Mouse (Mus musculus) heart, embryonic 12.5 days (tissue): ENCODE results near the gene Creld2. TPM values are rescaled to one million over a fixed set of nuclear protein-coding genes. Genes with fewer than 3 reads are reported as not detected.
A peak's percentile ranks its signal among the peaks of the same experiment; 100 is the strongest.

Source experiments
- ATAC-seq: fragments of 200-750 bp; cut with Nextera tagmentation; 2 replicates; pipeline ENCODE4 v1.8.0; 2017; ENCODE audit warnings: moderate TSS enrichment, moderate library complexity; ENCODE audit not compliant: insufficient number of reproducible peaks, low FRiP score
- H3K27ac ChIP-seq: fragments of 300-500 bp; sonication (generic); 2 replicates; pipeline ENCODE4 v1.5.1; 2016; ENCODE audit warnings: mild to moderate bottlenecking, moderate library complexity; ENCODE audit not compliant: poor library complexity, severe bottlenecking
- H3K27me3 ChIP-seq: fragments of 300-500 bp; sonication (generic); replicated peaks from 2 replicates; pipeline ENCODE4 v1.6.1; 2016; ENCODE audit warnings: mild to moderate bottlenecking, moderate library complexity
- H3K36me3 ChIP-seq: fragments of 300-500 bp; sonication (generic); 2 replicates; pipeline ENCODE4 v1.6.1; 2016; ENCODE audit warnings: mild to moderate bottlenecking, moderate library complexity
- H3K4me1 ChIP-seq: fragments of 300-500 bp; sonication (generic); replicated peaks from 2 replicates; pipeline ENCODE4 v1.6.1; 2016; ENCODE audit warnings: mild to moderate bottlenecking
- H3K4me2 ChIP-seq: fragments of 300-500 bp; sonication (generic); 2 replicates; pipeline ENCODE4 v1.6.1; 2016; ENCODE audit warnings: mild to moderate bottlenecking, moderate library complexity
- H3K4me3 ChIP-seq: fragments of 300-500 bp; sonication (generic); 2 replicates; pipeline ENCODE4 v1.5.1; 2016; ENCODE audit warnings: mild to moderate bottlenecking
- H3K9ac ChIP-seq: fragments of 300-500 bp; sonication (generic); 2 replicates; pipeline ENCODE4 v1.6.1; 2016; ENCODE audit warnings: mild to moderate bottlenecking, moderate library complexity
- H3K9me3 ChIP-seq: fragments of 300-500 bp; sonication (generic); replicated peaks from 2 replicates; pipeline ENCODE4 v1.6.1; 2016; ENCODE audit warnings: mild to moderate bottlenecking, moderate library complexity
- WGBS: fragments of 180-500 bp; shearing (Covaris S2); methylation state at CpG from one replicate; pipeline ENCODE4 v1.1.7; 2016; 5-methylcytosine and 5-hydroxymethylcytosine counted together
- polyA plus RNA-seq: library from polyadenylated mRNA; unstranded; fragments of >200 nt; fragmentation: Nextera tagmentation; extraction: Ambion mirVana; gene quantifications from 2 replicates; pipeline ENCODE4 v1.2.1, GENCODE M21; 2016

The Creld2 gene
- polyA plus RNA-seq, 1 experiment from 2014 or later, result 66.4 TPM

GRCm38 (mm10) chr15:88862881-88863694 is 43.6 kb downstream of the Creld2 start:
- H3K9me3 ChIP-seq, result no peaks in the 10 kb centered on the region
- peak overlapping the region; percentile 96 for H3K4me2 ChIP-seq
- peaks cover 57% of the 10 kb centered on the region for H3K4me1 ChIP-seq
- ATAC-seq, result no peak
- H3K4me3 ChIP-seq, result peak overlapping the region; percentile 89
- H3K9ac ChIP-seq, result peak overlapping the region; percentile 95
- H3K27me3 ChIP-seq, result no peaks in the 10 kb centered on the region
- under 1% methylated on average over 98 of the region's 98 CpGs for WGBS
- peak overlapping the region; percentile 92 for H3K27ac ChIP-seq
- H3K36me3 ChIP-seq, result peaks cover 30% of the 10 kb centered on the region

GRCm38 (mm10) chr15:88863695-88864231 is 44.3 kb downstream of the Creld2 start:
- Histone ChIP-seq H3K27ac (peak overlapping the region; percentile 92), H3K4me3 (peak overlapping the region; percentile 89), H3K4me2 (peak overlapping the region; percentile 96), H3K4me1 (peaks cover 63% of the 10 kb centered on the region), H3K36me3 (peaks cover 30% of the 10 kb centered on the region), H3K9ac (peak overlapping the region; percentile 95), H3K9me3 (no peaks in the 10 kb centered on the region), H3K27me3 (no peaks in the 10 kb centered on the region)
- WGBS, result 0% methylated on average over 28 of the region's 39 CpGs
- ATAC-seq, result peak; percentile 74

DNA sequence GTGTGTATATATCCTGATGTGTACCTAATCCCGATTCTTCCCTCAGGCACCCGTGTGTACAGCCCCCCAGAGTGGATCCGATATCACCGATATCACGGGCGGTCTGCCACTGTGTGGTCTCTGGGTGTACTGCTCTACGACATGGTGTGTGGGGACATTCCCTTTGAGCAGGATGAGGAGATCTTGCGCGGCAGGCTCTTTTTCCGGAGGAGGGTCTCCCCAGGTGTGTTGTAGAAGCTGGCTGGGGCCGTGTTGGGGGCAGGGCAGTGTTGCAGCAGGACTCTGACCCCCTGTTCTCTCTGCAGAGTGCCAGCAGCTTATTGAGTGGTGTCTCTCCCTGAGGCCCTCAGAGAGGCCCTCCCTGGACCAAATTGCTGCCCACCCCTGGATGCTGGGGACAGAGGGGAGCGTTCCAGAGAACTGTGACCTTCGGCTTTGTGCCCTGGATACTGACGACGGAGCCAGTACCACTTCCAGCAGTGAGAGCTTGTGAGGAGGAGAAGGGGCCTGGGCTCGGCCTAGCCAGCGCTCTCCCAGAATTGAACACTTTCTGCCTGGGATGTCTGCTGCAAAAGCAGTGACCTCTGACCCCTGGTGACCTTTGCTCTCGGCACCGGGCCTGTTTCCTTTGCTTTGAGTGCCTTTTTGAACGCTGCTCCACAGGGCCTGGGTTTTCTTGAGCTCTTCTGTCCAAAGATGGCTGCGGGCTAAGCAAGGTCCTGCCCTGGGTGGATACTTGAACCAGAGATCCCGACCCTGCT is 45.0 kb downstream of the Creld2 start:
- Histone ChIP-seq H3K9ac (peak overlapping the region; percentile 95), H3K36me3 (peaks cover 30% of the 10 kb centered on the region), H3K4me1 (peaks cover 58% of the 10 kb centered on the region), H3K9me3 (no peaks in the 10 kb centered on the region), H3K4me3 (peak overlapping the region; percentile 89), H3K27ac (peak overlapping the region; percentile 92), H3K4me2 (peak overlapping the region; percentile 96), H3K27me3 (no peaks in the 10 kb centered on the region)
- ATAC-seq, result peak; percentile 3; the same call in 1 of the 2 replicates
- WGBS, result 33% methylated on average over 22 of the region's 22 CpGs

GRCm38 (mm10) chr15:88865061-88865460 is 45.6 kb downstream of the Creld2 start:
- Histone ChIP-seq H3K27me3 (no peaks in the 10 kb centered on the region), H3K27ac (peak overlapping the region; percentile 92), H3K9ac (peak overlapping the region; percentile 95), H3K4me2 (peak overlapping the region; percentile 96), H3K4me1 (peaks cover 56% of the 10 kb centered on the region), H3K9me3 (no peaks in the 10 kb centered on the region), H3K36me3 (peaks cover 30% of the 10 kb centered on the region), H3K4me3 (peak overlapping the region; percentile 89)
- no peak for ATAC-seq
- 79% methylated on average over 14 of the region's 14 CpGs for WGBS

DNA sequence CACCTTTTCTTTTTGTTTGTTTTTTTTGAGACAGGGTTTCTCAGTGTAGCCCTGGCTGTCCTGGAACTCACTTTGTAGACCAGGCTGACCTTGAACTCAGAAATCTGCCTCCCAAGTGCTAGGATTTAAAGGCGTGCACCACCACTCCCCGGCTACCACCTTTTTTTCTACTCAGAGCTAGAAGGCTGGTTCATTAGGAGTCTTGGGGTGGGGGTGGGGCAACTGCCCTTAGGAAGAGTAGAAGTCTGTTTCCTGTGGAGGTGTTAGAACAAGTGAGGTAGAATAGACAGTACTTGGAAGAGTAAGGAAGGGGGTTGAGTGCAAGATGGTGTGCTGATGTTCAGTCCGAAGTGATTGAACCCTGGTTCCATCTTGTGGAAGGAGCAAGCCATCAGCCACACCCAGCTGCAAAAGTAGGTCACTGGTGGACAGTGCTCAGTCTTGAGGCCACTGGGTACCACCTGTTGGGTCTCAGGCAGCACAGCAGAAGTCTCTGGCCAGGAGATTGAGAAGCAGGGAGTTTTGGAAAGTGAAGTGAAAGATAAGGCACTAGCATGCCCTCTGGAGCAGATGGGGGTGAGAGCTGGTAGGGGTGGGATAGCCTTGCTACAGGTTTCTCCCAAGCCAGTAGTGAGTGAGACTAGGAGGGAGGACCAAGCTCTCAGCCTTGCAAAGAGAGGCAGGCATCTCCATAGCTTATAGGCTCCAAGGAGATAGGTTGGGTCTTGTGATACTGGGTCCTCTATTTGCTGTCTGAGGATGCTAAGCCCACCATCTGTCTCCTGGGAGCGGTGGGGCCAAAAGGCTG is 46.6 kb downstream of the Creld2 start:
- no peak for ATAC-seq
- no peaks in the 10 kb centered on the region for H3K27me3 ChIP-seq
- no peak overlapping the region for H3K4me3 ChIP-seq
- H3K4me1 ChIP-seq, result peaks cover 54% of the 10 kb centered on the region
- peak overlapping the region; percentile 38; the same call in 1 of the 2 replicates for H3K9ac ChIP-seq
- H3K36me3 ChIP-seq, result peaks cover 30% of the 10 kb centered on the region
- H3K4me2 ChIP-seq, result peak overlapping the region; percentile 96
- H3K27ac ChIP-seq, result peak overlapping the region; percentile 93
- no peaks in the 10 kb centered on the region for H3K9me3 ChIP-seq
- 52% methylated on average over 4 of the region's 4 CpGs for WGBS

DNA sequence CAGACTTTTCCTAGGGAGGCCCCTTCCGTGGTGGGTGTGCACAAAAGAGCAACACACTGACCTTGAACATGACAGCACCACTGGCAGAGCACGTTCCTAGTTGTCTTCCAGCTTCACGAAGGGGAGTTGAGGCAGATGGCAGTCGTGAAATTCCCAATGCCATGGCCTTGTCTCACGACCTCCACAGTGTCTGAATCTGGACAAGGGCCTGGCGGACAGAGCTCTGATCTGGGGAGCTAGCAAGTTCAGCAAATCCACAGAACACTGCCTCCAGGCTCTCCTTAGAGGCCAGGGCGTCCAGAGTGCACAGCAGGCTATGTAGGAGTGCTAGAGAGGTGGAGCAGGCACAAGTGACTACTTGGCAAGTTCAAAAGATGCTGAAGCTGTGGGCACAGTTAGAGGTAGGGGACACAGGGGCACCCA is 47.5 kb downstream of the Creld2 start:
- peak overlapping the region; percentile 96 for H3K4me2 ChIP-seq

GRCm38 (mm10) chr15:88867368-88868023 is 48.0 kb downstream of the Creld2 start:
- ATAC-seq, result peak; percentile 52
- peak overlapping the region; percentile 31; the same call in 1 of the 2 replicates for H3K9ac ChIP-seq
- peak overlapping the region; percentile 96 for H3K4me2 ChIP-seq
- peaks cover 48% of the 10 kb centered on the region for H3K4me1 ChIP-seq
- H3K9me3 ChIP-seq, result no peaks in the 10 kb centered on the region
- H3K27me3 ChIP-seq, result no peaks in the 10 kb centered on the region
- 11% methylated on average over 5 of the region's 5 CpGs for WGBS
- peaks cover 30% of the 10 kb centered on the region for H3K36me3 ChIP-seq
- peak overlapping the region; percentile 93 for H3K27ac ChIP-seq
- H3K4me3 ChIP-seq, result no peak overlapping the region

More for the DNA sequence above, 47.5 kb downstream of the Creld2 start:
- Histone ChIP-seq H3K4me3 (no peak overlapping the region), H3K9ac (peak overlapping the region; percentile 38; the same call in 1 of the 2 replicates), H3K27ac (peak overlapping the region; percentile 93), H3K4me1 (peaks cover 48% of the 10 kb centered on the region), H3K9me3 (no peaks in the 10 kb centered on the region), H3K27me3 (no peaks in the 10 kb centered on the region), H3K36me3 (peaks cover 30% of the 10 kb centered on the region)
- 25% methylated on average over 7 of the region's 7 CpGs for WGBS
- ATAC-seq, result no peak

GRCm38 (mm10) chr15:88868024-88868742 is 48.7 kb downstream of the Creld2 start:
- peak; percentile 17; the same call in 1 of the 2 replicates for ATAC-seq
- Histone ChIP-seq H3K4me1 (peaks cover 48% of the 10 kb centered on the region), H3K9ac (no peak overlapping the region), H3K4me3 (no peak overlapping the region), H3K4me2 (peak overlapping the region; percentile 96), H3K36me3 (peaks cover 29% of the 10 kb centered on the region), H3K27me3 (no peaks in the 10 kb centered on the region), H3K9me3 (no peaks in the 10 kb centered on the region), H3K27ac (peak overlapping the region; percentile 93)
- 50% methylated on average over 6 of the region's 6 CpGs for WGBS

GRCm38 (mm10) chr15:88870418-88871185 is 51.2 kb downstream of the Creld2 start:
- WGBS, result 66% methylated on average over 5 of the region's 5 CpGs

More at GRCm38 (mm10) chr15:88870418-88871185, 51.2 kb downstream of the Creld2 start:
- H3K27ac ChIP-seq, result no peak overlapping the region
- H3K4me3 ChIP-seq, result no peak overlapping the region
- no peaks in the 10 kb centered on the region for H3K27me3 ChIP-seq
- H3K4me2 ChIP-seq, result no peak overlapping the region
- ATAC-seq, result no peak
- peaks cover 14% of the 10 kb centered on the region for H3K36me3 ChIP-seq
- no peaks in the 10 kb centered on the region for H3K9me3 ChIP-seq
- peaks cover 34% of the 10 kb centered on the region for H3K4me1 ChIP-seq
- no peak overlapping the region for H3K9ac ChIP-seq
